Mouse (Mus musculus) layer of hippocampus, postnatal 10 days (tissue): Measurements from ENCODE around the gene Coch. TPM values are rescaled to one million over a fixed set of nuclear protein-coding genes. Genes with fewer than 3 reads are reported as not detected.
"Not testable (repeated sequence)": the region's sequence is repeated elsewhere in the genome, so short reads cannot be mapped to it uniquely, and the experiment has no call there.

Experiments used
- DNase-seq, 2 experiments: peaks; one replicate each; pipeline ENCODE4 v3.0.0; 2021; ENCODE audit warnings: low spot score in 2 of 2
- total RNA-seq, 2 experiments: library from RNA; stranded (reverse); gene quantifications; 2 replicates each; pipeline ENCODE4 v1.2.3; 2021

The Coch gene
- total RNA-seq, 2 experiments from 2014 or later = 18.3 to 21.1 TPM

GRCm38 (mm10) chr12:51636689-51637470 lies 43.7 kb downstream of the Coch start:
- DNase-seq = no peak

- no peak for DNase-seq
Measured at GRCm38 (mm10) chr12:51641871-51642270, 48.7 kb downstream of the Coch start.

GRCm38 (mm10) chr12:51649401-51649800 lies 56.3 kb downstream of the Coch start:
- not testable (repeated sequence) for DNase-seq

Other genes with a start within 250 kb of the Coch start
- gene G2e3, start 245.3 kb upstream of the Coch start, total RNA-seq = 10 to 100 TPM; 14.5 to 16.6 TPM
- gene Scfd1, start 215.8 kb upstream of the Coch start, total RNA-seq = 10 to 100 TPM; 41.1 to 46.1 TPM
- gene Ap4s1, start 97.7 kb downstream of the Coch start, total RNA-seq = 10 to 100 TPM; 39.3 to 39.5 TPM
- 10 to 100 TPM; 80.5 to 82.6 TPM for gene Strn3, start 98.6 kb downstream of the Coch start, total RNA-seq
- gene Hectd1, start 236.2 kb downstream of the Coch start, total RNA-seq = 10 to 100 TPM; 87.0 to 87.2 TPM